Mouse (Mus musculus): ENCODE data around the gene Gnl2.

Gene Gnl2

GRCm38 (mm10) chr4:125084403-125085345, 68.3 kb downstream of the Gnl2 start, which contains the start of gene Meaf6:
Gene Meaf6, plus strand, starts transcription at chr4:125085134.
- peak; percentile 64 for DNase-seq (ENCODE audit: low read depth, low spot score)

DNA sequence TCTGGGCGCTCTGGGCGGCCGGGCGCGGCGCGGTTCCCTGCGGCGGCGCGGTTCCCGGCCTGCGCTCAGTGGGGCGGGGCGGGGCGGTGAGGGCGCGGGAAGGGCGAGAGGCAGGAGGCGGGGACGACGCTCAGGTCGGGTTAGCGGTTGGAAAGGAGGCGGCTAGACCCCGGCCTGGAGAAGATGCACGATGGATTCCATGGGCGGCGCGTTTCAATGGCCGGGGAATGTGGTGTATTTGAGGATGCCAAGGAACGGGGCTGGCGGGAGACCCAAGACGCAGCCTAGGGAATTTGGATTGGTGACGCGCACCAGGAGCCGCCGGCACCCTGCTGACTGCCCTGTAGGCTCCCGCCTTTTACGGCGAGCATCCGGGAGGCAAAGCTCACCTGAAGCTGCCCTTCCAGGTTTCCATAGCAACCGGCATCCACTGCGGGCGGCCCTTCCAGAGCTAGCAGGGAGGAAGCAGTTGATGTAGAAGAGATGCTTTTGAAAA, 69.0 kb downstream of the Gnl2 start:
- DNase-seq (ENCODE audit: low read depth, low spot score): peak; percentile 59

- DNase-seq (ENCODE audit: low read depth, low spot score): no peak
These were observed 76.6 kb downstream of the Gnl2 start for GRCm38 (mm10) chr4:125093031-125093430.

- no peak for DNase-seq (ENCODE audit: low read depth, low spot score)
These were observed 79.7 kb downstream of the Gnl2 start for GRCm38 (mm10) chr4:125096066-125096465.

DNA sequence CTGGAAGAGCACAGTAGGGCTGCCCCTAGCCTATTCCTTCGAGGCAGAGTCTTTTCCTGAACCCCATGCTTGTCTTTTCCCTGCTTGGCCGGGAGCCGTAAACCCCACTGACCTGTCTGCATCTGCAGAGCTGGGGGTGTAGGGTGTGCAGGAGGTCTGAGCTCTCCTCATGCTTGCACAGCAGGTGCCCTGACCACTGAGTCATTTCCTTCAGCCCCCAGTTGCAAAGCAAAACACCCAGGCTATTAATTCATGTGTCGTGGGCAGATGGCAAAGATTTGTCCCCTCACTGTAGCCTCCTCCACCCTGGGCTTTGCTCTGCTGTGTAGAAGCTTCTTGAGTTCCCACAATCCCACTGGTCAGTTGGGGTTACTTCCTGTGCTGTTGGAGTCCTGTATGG, 81.0 kb downstream of the Gnl2 start:
- no peak for DNase-seq (ENCODE audit: low read depth, low spot score)

DNA sequence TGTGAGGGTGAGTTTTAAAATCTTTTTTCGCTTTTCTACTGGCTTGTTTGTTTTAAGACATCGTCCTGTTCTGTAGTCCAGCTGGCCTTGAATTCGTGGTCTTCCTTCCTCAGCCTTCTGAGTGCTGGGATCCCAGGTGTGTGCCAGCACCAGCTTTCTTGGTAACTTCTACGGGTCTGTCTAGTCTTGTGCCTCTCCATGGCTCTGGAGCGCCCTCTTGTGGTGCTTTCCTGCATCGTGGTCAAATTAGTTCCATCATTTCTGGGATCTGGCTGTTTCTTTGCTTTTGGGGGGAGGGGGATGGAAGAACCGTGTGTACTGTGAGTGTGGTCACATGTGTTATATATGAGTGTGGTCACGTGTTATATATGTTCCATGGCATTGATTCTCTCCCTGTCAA, 83.1 kb downstream of the Gnl2 start:
- peak; percentile 57 for DNase-seq (ENCODE audit: low read depth, low spot score)

DNA sequence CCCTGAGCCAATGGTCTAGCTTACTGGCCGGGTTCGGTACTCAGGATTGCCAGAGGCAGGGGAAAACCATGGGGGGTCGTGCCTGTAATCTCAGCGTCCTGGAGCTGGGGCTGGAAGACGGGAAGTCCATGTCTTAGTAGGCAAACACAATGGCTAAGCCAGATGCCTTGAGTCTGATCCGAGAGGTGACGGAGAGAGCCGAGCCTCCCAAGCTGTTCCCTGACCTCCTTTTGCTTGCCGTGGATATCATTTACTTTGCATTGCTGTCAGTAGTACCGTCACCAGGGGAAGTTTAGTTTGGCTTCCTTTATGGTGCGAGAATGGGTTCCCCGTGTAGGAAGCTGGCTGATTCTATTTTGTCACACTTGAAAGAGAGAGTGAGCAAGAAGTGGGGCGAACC, 84.9 kb downstream of the Gnl2 start:
- no peak for DNase-seq (ENCODE audit: low read depth, low spot score)
